Mouse (Mus musculus) MEL (cell line): ENCODE measurements around the gene Crb1. TPM values are rescaled to one million over a fixed set of nuclear protein-coding genes. Genes with fewer than 3 reads are reported as not detected.

Experiments used
- DNase-seq: peaks from one replicate; pipeline ENCODE4 v3.0.0; 2011; ENCODE audit warnings: low read depth, low spot score
- H3K27ac ChIP-seq: 2 replicates; pipeline ENCODE4 v1.5.1; 2012; ENCODE audit warnings: low read depth, mild to moderate bottlenecking, control low read depth, low read length, moderate library complexity; ENCODE audit not compliant: control insufficient read depth
- H3K27me3 ChIP-seq, 2 experiments: fragments of 150-350 bp in 1 of 2; sonication (generic) in 1 of 2; 2 replicates each; pipeline ENCODE4 v1.6.1; 2012; ENCODE audit warnings: low read length in 2 of 2, mild to moderate bottlenecking in 2 of 2, improper control_type of control experiment in 1 of 2, moderate library complexity in 1 of 2; ENCODE audit not compliant: insufficient read depth in 2 of 2, control insufficient read depth in 1 of 2
- H3K36me3 ChIP-seq, 2 experiments: 2 replicates each; pipeline ENCODE4 v1.6.1; 2012 to 2014; ENCODE audit warnings: low read length in 2 of 2, improper control_type of control experiment in 1 of 2, inconsistent platforms in 1 of 2, mild to moderate bottlenecking in 1 of 2; ENCODE audit not compliant: insufficient read depth in 2 of 2, control insufficient read depth in 1 of 2
- H3K4me1 ChIP-seq, 2 experiments: fragments of 150-350 bp in 1 of 2; sonication (generic) in 1 of 2; 2 replicates each; pipeline ENCODE4 v1.6.1; 2012; ENCODE audit warnings: low read length in 2 of 2, improper control_type of control experiment in 1 of 2, mild to moderate bottlenecking in 1 of 2; ENCODE audit not compliant: insufficient read depth in 2 of 2, control insufficient read depth in 1 of 2
- H3K4me3 ChIP-seq, 2 experiments: fragments of 150-350 bp in 1 of 2; sonication (generic) in 1 of 2; 2 replicates each; pipeline ENCODE4 v1.5.1; 2012; ENCODE audit warnings: low read depth in 2 of 2, low read length in 2 of 2, mild to moderate bottlenecking in 2 of 2, moderate library complexity in 2 of 2, control low read depth in 1 of 2, improper control_type of control experiment in 1 of 2; ENCODE audit not compliant: control insufficient read depth in 1 of 2, insufficient read depth in 1 of 2
- H3K79me2 ChIP-seq: 2 replicates; pipeline ENCODE4 v1.6.1; 2012; ENCODE audit warnings: mild to moderate bottlenecking, low read length, moderate library complexity; ENCODE audit not compliant: control insufficient read depth, poor library complexity, insufficient read depth
- H3K9ac ChIP-seq: 2 replicates; pipeline ENCODE4 v1.6.1; 2012; ENCODE audit warnings: low read depth, mild to moderate bottlenecking, control low read depth, low read length, moderate library complexity; ENCODE audit not compliant: control insufficient read depth, poor library complexity, severe bottlenecking
- H3K9me3 ChIP-seq: fragments of 150-350 bp; sonication (generic); replicated peaks from 2 replicates; pipeline ENCODE4 v1.6.1; 2012; ENCODE audit warnings: mild to moderate bottlenecking, low read length, improper control_type of control experiment, moderate library complexity; ENCODE audit not compliant: insufficient read depth
- BHLHE40 ChIP-seq: IDR thresholded peaks from 2 replicates; pipeline ENCODE4 v1.6.1; 2012; ENCODE audit warnings: low read depth, mild to moderate bottlenecking, inconsistent platforms, low read length, improper control_type of control experiment, borderline replicate concordance
- CTCF ChIP-seq, 3 experiments: IDR thresholded peaks in 2 of 3; conservative IDR thresholded peaks in 1 of 3; 2 replicates each; pipeline ENCODE4 v1.5.1; 2011 to 2012; ENCODE audit warnings: low read length in 3 of 3, low read depth in 2 of 3, mild to moderate bottlenecking in 2 of 3, improper control_type of control experiment in 1 of 3, inconsistent platforms in 1 of 3, mixed read lengths in 1 of 3, moderate library complexity in 1 of 3; ENCODE audit not compliant: control insufficient read depth in 1 of 3, insufficient read depth in 1 of 3, poor library complexity in 1 of 3, severe bottlenecking in 1 of 3
- ELF1 ChIP-seq: IDR thresholded peaks from 2 replicates; pipeline ENCODE4 v1.6.1; 2014; ENCODE audit warnings: low read depth, mild to moderate bottlenecking, inconsistent platforms, low read length, improper control_type of control experiment, moderate library complexity
- EP300 ChIP-seq, 2 experiments: IDR thresholded peaks; 2 replicates each; pipeline ENCODE4 v1.6.1; 2011; ENCODE audit warnings: improper control_type of control experiment in 2 of 2, low read length in 2 of 2, low read depth in 1 of 2, mild to moderate bottlenecking in 1 of 2
- ETS1 ChIP-seq: IDR thresholded peaks from 2 replicates; pipeline ENCODE4 v1.6.1; 2012; ENCODE audit warnings: low read depth, mild to moderate bottlenecking, inconsistent platforms, low read length, improper control_type of control experiment, moderate library complexity
- GABPA ChIP-seq: IDR thresholded peaks from 2 replicates; pipeline ENCODE4 v1.6.1; 2012; ENCODE audit warnings: low read depth, mild to moderate bottlenecking, inconsistent platforms, low read length, improper control_type of control experiment, moderate library complexity
- HCFC1 ChIP-seq: IDR thresholded peaks from 2 replicates; pipeline ENCODE4 v1.6.1; 2012; ENCODE audit warnings: low read depth, mild to moderate bottlenecking, inconsistent platforms, low read length, improper control_type of control experiment, moderate library complexity
- JUND ChIP-seq: IDR thresholded peaks from 2 replicates; pipeline ENCODE4 v1.6.1; 2011; ENCODE audit warnings: low read depth, mild to moderate bottlenecking, improper control_type of control experiment, low read length
- MAX ChIP-seq: IDR thresholded peaks from 2 replicates; pipeline ENCODE4 v1.6.1; 2011; ENCODE audit warnings: low read length, improper control_type of control experiment
- MXI1 ChIP-seq: IDR thresholded peaks from 2 replicates; pipeline ENCODE4 v1.6.1; 2011; ENCODE audit warnings: mild to moderate bottlenecking, low read depth, low read length, improper control_type of control experiment
- MYC ChIP-seq: IDR thresholded peaks from 2 replicates; pipeline ENCODE4 v1.6.1; 2011; ENCODE audit warnings: low read depth, mild to moderate bottlenecking, low read length, improper control_type of control experiment, moderate library complexity
- NELFE ChIP-seq: IDR thresholded peaks from 2 replicates; pipeline ENCODE4 v1.6.1; 2011; ENCODE audit warnings: low read depth, low read length, improper control_type of control experiment
- NRF1 ChIP-seq: IDR thresholded peaks from 2 replicates; pipeline ENCODE4 v1.6.1; 2014; ENCODE audit warnings: low read depth, mild to moderate bottlenecking, inconsistent platforms, low read length, improper control_type of control experiment, moderate library complexity; ENCODE audit not compliant: poor library complexity, insufficient read depth, severe bottlenecking
- POLR2A ChIP-seq, 2 experiments: IDR thresholded peaks; 2 replicates each; pipeline ENCODE4 v1.6.1; 2011 to 2012; ENCODE audit warnings: low read length in 2 of 2, mild to moderate bottlenecking in 2 of 2, control low read depth in 1 of 2, improper control_type of control experiment in 1 of 2, low read depth in 1 of 2, moderate library complexity in 1 of 2; ENCODE audit not compliant: control insufficient read depth in 1 of 2, insufficient read depth in 1 of 2, poor library complexity in 1 of 2
- POLR2AphosphoS2 ChIP-seq: IDR thresholded peaks from 2 replicates; pipeline ENCODE4 v1.6.1; 2011; ENCODE audit warnings: low read length, improper control_type of control experiment
- RCOR1 ChIP-seq: IDR thresholded peaks from 2 replicates; pipeline ENCODE4 v1.6.1; 2012; ENCODE audit warnings: low read depth, mild to moderate bottlenecking, inconsistent platforms, low read length, improper control_type of control experiment
- SIN3A ChIP-seq: IDR thresholded peaks from 2 replicates; pipeline ENCODE4 v1.6.1; 2012; ENCODE audit warnings: low read length, improper control_type of control experiment, inconsistent platforms
- TAL1 ChIP-seq: IDR thresholded peaks from 2 replicates; pipeline ENCODE4 v1.6.1; 2012; ENCODE audit warnings: mild to moderate bottlenecking, inconsistent platforms, low read length, moderate library complexity, mixed read lengths
- TBP ChIP-seq: IDR thresholded peaks from 2 replicates; pipeline ENCODE4 v1.8.0; 2011; ENCODE audit warnings: low read depth, low read length, improper control_type of control experiment
- TCF12 ChIP-seq: IDR thresholded peaks from 2 replicates; pipeline ENCODE4 v1.6.1; 2014; ENCODE audit warnings: low read depth, mild to moderate bottlenecking, inconsistent platforms, low read length, improper control_type of control experiment, moderate library complexity
- USF2 ChIP-seq, 2 experiments: IDR thresholded peaks; 2 replicates each; pipeline ENCODE4 v1.6.1; 2011 to 2012; ENCODE audit warnings: improper control_type of control experiment in 2 of 2, low read length in 2 of 2, borderline replicate concordance in 1 of 2, inconsistent platforms in 1 of 2, low read depth in 1 of 2, mild to moderate bottlenecking in 1 of 2; ENCODE audit not compliant: insufficient read depth in 1 of 2
- ZC3H11A ChIP-seq: IDR thresholded peaks from 2 replicates; pipeline ENCODE4 v1.6.1; 2012; ENCODE audit warnings: low read depth, mild to moderate bottlenecking, inconsistent platforms, low read length, improper control_type of control experiment
- ZKSCAN1 ChIP-seq: IDR thresholded peaks from 2 replicates; pipeline ENCODE4 v1.6.1; 2012; ENCODE audit warnings: low read depth, mild to moderate bottlenecking, inconsistent platforms, low read length, improper control_type of control experiment, moderate library complexity
- polyA plus RNA-seq, 2 experiments: library from polyadenylated mRNA; stranded (reverse) in 1 of 2; unstranded in 1 of 2; fragments of >175 nt in 1 of 2; fragments of >200 nt in 1 of 2; gene quantifications; 2 replicates each; pipeline versions ENCODE4 v1.2.1 to v1.2.4; 2012; ENCODE audit warnings: low replicate concordance in 2 of 2, low read depth in 1 of 2; ENCODE audit not compliant: insufficient read length in 2 of 2, insufficient read depth in 1 of 2, missing spikeins in 1 of 2
- total RNA-seq: library from RNA; depleted of rRNA; stranded (reverse); fragments of 300-350 nt; gene quantifications from 2 replicates; pipeline ENCODE4 v1.2.3, GENCODE M21; 2012

The Crb1 gene
- total and polyA plus RNA-seq, 3 experiments = not detected

DNA sequence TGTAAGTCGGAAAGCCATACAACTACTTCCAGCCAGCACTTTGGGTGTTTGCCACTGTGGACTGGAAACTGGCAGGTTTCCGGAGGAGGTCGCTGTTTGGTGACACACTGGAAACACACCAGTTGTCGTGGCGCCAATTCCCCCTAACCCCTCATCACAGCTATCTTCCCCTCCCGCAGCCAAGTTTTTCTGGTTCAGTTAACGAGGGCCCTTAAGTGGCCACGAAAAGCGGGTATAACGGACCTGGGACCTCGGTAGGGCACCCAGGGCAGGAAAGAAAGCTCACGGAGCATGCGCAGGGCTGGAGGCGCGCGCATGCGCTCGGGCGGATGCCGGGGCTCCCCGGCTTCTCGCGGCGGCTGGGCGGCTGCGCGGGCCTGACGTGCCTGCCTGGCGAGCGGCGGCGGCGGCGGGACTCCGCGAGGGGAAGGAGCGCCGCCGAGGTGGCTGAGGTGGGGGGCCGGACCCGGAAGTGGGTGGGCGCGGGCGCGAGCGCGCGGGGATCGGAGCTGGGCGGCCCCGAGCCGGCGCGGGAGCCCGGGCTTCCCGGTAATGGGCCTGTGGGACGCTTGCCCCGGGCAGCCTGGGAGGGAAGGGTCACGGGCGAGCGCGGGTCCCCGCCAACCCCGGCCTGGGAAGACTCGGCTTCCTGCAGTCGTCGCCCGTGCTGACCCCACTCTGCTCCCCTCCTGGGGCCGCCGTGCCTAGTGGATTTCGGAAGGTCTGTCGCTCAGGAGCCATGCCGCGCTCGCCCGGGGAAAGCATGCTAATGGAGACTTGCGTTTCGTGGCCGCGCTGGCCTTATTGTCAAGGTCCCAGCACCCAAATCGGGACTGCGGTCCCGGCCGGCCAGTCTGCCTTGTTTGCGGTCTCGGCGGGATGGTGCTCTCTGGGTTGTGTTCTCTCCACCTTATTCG, 45.2 kb upstream of the Crb1 start, which contains the start of gene Zbtb41:
Gene Zbtb41 (plus strand): TSS at position 414 of the 917 bp plus-strand sequence.
- Histone ChIP-seq H3K27ac (peak within 1 kb of the TSS; percentile 83), H3K4me1 (peaks cover 5 to 16% of the 10 kb centered on the region in 2 experiments), H3K9me3 (no peaks in the 10 kb centered on the region), H3K4me3 (peak within 1 kb of the TSS; percentile 70 to 96), H3K27me3 (no peaks in the 10 kb centered on the region), H3K79me2 (peaks cover 26% of the 10 kb centered on the region), H3K36me3 (peaks cover 0 to 19% of the 10 kb centered on the region in 2 experiments; a peak in 3 of 4 replicates), H3K9ac (peak within 1 kb of the TSS; percentile 84)
- DNase-seq = peak; percentile 91
- no peak for TF ChIP-seq ETS1
- TF ChIP-seq USF2 (IDR thresholded peaks at IDR 0.05; ENCODE audit: borderline replicate concordance in 1 of 2, insufficient read depth in 1 of 2, low read depth in 1 of 2, low read length in 2 of 2) = no peak
- TF ChIP-seq MXI1 = peak; percentile 56; the same call in 1 of the 2 replicates
- peak; percentile 74 for TF ChIP-seq HCFC1
- TF ChIP-seq MAX = peak; percentile 69; the same call in 1 of the 2 replicates
- TF ChIP-seq ZC3H11A = no peak
- TF ChIP-seq NRF1 = peak; percentile 97
- peak; percentile 87 for TF ChIP-seq POLR2AphosphoS2
- no peak for TF ChIP-seq BHLHE40
- TF ChIP-seq GABPA = no peak
- TF ChIP-seq SIN3A = peak; percentile 54; the same call in 1 of the 2 replicates
- peak; percentile 75 to 95; a peak in 3 of 4 replicates for TF ChIP-seq POLR2A (IDR thresholded peaks at IDR 0.05; ENCODE audit: control insufficient read depth in 1 of 2, insufficient read depth in 1 of 2, low read depth in 1 of 2, low read length in 2 of 2, poor library complexity in 1 of 2)
- peak; percentile 51; the same call in 1 of the 2 replicates for TF ChIP-seq MYC
- 0 out of 2 replicates have a peak, but pooled peaks have one; percentile 8 for TF ChIP-seq RCOR1
- TF ChIP-seq TAL1 = no peak
- TF ChIP-seq EP300 (IDR thresholded peaks at IDR 0.05; ENCODE audit: low read depth in 1 of 2, low read length in 2 of 2) = 0 out of 4 replicates have a peak, but pooled peaks of 1 of the 2 experiments have one; percentile 3
- TF ChIP-seq CTCF (IDR thresholded peaks at IDR 0.05 in 2 of 3, conservative IDR thresholded peaks at IDR 0.05 in 1 of 3; ENCODE audit: control insufficient read depth in 1 of 3, insufficient read depth in 1 of 3, low read depth in 2 of 3, low read length in 3 of 3, poor library complexity in 1 of 3, severe bottlenecking in 1 of 3) = peak; percentile 38 to 44 (median 42); a peak in 5 of 6 replicates
- TF ChIP-seq ZKSCAN1 = no peak
- TF ChIP-seq ELF1 = peak; percentile 86
- no peak for TF ChIP-seq JUND
- TF ChIP-seq TCF12 = 0 out of 2 replicates have a peak, but pooled peaks have one; percentile 42
- TF ChIP-seq NELFE = peak; percentile 96
- TF ChIP-seq TBP = peak; percentile 83
